Mouse (Mus musculus) olfactory bulb, adult 2 months (tissue): ENCODE data around the gene Rcan3. TPM values are rescaled to one million over a fixed set of nuclear protein-coding genes. Genes with fewer than 3 reads are reported as not detected.

Experiments
- H3K27ac ChIP-seq: fragments of 200-500 bp; 2 replicates; pipeline ENCODE4 v1.5.1; 2012; ENCODE audit warnings: low read depth, low read length; ENCODE audit not compliant: insufficient read depth
- H3K4me1 ChIP-seq: fragments of 200-500 bp; 2 replicates; pipeline ENCODE4 v1.6.1; 2012; ENCODE audit warnings: low read length; ENCODE audit not compliant: control insufficient read depth, insufficient read depth
- H3K4me3 ChIP-seq: fragments of 200-500 bp; 2 replicates; pipeline ENCODE4 v1.5.1; 2012; ENCODE audit warnings: mild to moderate bottlenecking, low read depth, low read length, moderate library complexity; ENCODE audit not compliant: insufficient read depth
- CTCF ChIP-seq: fragments of 200-500 bp; IDR thresholded peaks from 2 replicates; pipeline ENCODE4 v1.5.1; 2012; ENCODE audit warnings: low read depth, mild to moderate bottlenecking, low read length, moderate library complexity; ENCODE audit not compliant: insufficient read depth
- POLR2A ChIP-seq: fragments of 200-500 bp; IDR thresholded peaks from 2 replicates; pipeline ENCODE4 v1.6.1; 2012; ENCODE audit warnings: mild to moderate bottlenecking, low read depth, low read length, moderate library complexity; ENCODE audit not compliant: insufficient read depth
- WGBS: fragments of 180-500 bp; shearing (Covaris S2); methylation state at CpG from one replicate; pipeline ENCODE4 v1.1.7; 2018; 5-methylcytosine and 5-hydroxymethylcytosine counted together
- polyA plus RNA-seq: library from polyadenylated mRNA; stranded (reverse); fragments of >200 nt; gene quantifications from 2 replicates; pipeline ENCODE4 v1.2.4, GENCODE M21; 2012; ENCODE audit warnings: low replicate concordance; ENCODE audit not compliant: missing spikeins, insufficient read depth, insufficient read length

Gene Rcan3
- polyA plus RNA-seq, 1 experiment, result not detected

- Histone ChIP-seq H3K4me1 (peaks cover 6% of the 10 kb centered on the region), H3K27ac (no peak overlapping the region), H3K4me3 (no peak overlapping the region)
- WGBS, result 36% methylated on average over 7 of the region's 7 CpGs
- TF ChIP-seq POLR2A, result no peak
Measured at GRCm38 (mm10) chr4:135401881-135402280, 31.8 kb downstream of the Rcan3 start.

GRCm38 (mm10) chr4:135397991-135398390 lies 35.7 kb downstream of the Rcan3 start, which contains the start of gene Ncmap:
Gene Ncmap, minus strand, starts transcription at chr4:135398227.
- 2% methylated on average over 29 of the region's 29 CpGs for WGBS
- no peak for TF ChIP-seq CTCF
- no peak for TF ChIP-seq POLR2A
- H3K4me1 ChIP-seq, result no peaks in the 10 kb centered on the region; the same call in 1 of the 2 replicates
- no peak within 1 kb of the TSS for H3K27ac ChIP-seq
- H3K4me3 ChIP-seq, result no peak within 1 kb of the TSS

DNA sequence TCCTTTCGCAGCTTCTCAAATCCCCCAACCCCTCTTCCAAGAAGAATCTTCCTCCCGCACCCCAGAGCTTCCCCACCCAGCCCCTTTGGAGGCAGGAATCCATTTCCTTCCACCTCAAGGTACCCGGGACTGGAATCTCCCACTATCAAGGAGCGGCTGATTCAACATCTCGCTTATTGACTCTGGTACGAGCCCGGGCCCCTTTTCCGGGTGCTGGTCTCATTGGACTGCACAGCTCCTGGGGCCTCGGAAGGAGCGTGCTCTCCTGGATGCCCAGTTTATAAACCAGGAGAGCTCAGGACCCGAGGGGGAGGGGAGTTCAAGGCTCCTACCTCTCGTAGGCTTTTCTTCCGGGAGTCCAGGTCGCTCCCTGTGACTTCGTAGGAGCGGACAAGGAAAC lies 36.1 kb downstream of the Rcan3 start:
- TF ChIP-seq POLR2A (no peak), CTCF (no peak)
- H3K27ac ChIP-seq, result no peak overlapping the region
- H3K4me1 ChIP-seq, result no peaks in the 10 kb centered on the region; the same call in 1 of the 2 replicates
- 30% methylated on average over 16 of the region's 16 CpGs for WGBS
- no peak overlapping the region for H3K4me3 ChIP-seq

DNA sequence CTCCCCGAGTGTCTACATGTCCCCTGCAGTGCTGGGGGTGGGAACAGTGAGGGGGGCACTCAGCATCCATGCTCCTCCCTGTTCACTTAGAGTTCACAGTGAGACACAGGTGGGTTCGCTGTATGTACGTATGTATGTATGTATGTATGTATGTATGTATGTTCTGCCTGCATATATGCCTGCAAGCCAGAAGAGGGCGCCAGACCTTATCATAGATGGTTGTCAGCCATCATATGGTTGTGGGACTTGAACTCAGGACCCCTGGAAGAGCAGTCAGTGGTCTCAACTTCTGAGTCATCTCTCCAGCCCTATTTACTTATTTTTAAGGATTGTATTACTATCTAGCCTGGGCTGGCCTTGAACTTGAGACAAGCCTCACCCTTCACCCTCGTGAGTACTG lies 37.4 kb downstream of the Rcan3 start:
- no peak overlapping the region for H3K27ac ChIP-seq
- no peak overlapping the region for H3K4me3 ChIP-seq
- no peaks in the 10 kb centered on the region; the same call in 1 of the 2 replicates for H3K4me1 ChIP-seq
- TF ChIP-seq POLR2A (no peak), CTCF (no peak)
- 92% methylated on average over 5 of the region's 5 CpGs for WGBS

GRCm38 (mm10) chr4:135395375-135395774 lies 38.3 kb downstream of the Rcan3 start:
- TF ChIP-seq CTCF, result no peak
- TF ChIP-seq POLR2A, result no peak
- 90% methylated on average over 4 of the region's 4 CpGs for WGBS
- Histone ChIP-seq H3K4me3 (no peak overlapping the region), H3K4me1 (no peaks in the 10 kb centered on the region; the same call in 1 of the 2 replicates), H3K27ac (no peak overlapping the region)

DNA sequence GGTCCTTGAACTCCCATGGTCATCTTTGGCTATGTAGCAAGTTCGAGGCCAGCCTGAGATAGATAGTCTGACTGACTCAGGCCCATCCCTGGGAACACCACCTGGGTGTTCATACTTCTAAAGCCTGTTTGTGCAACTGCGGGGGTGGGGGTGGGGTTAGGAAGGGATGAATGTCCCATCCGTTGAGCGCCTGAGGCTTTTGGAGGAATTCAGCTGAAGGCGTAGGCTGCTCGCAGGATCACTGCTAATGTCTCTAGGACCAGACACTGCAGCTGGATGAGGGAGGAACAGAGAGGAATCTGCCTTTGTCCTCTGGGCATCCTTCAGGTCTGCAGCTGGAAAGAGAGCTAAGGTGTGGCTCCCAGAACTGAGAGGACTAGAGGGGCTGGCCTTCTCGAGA lies 39.0 kb downstream of the Rcan3 start:
- TF ChIP-seq POLR2A, result no peak
- no peak for TF ChIP-seq CTCF
- WGBS, result 82% methylated on average over 7 of the region's 7 CpGs
- H3K4me3 ChIP-seq, result no peak overlapping the region
- H3K27ac ChIP-seq, result no peak overlapping the region
- H3K4me1 ChIP-seq, result no peaks in the 10 kb centered on the region; the same call in 1 of the 2 replicates

- TF ChIP-seq CTCF (no peak), POLR2A (no peak)
- H3K27ac ChIP-seq, result no peak overlapping the region
- WGBS, result 79% methylated on average over 6 of the region's 6 CpGs
- H3K4me3 ChIP-seq, result no peak overlapping the region
- H3K4me1 ChIP-seq, result no peaks in the 10 kb centered on the region; the same call in 1 of the 2 replicates
Measured at GRCm38 (mm10) chr4:135393381-135393780, 40.3 kb downstream of the Rcan3 start.

- 92% methylated on average over 3 of the region's 3 CpGs for WGBS
- Histone ChIP-seq H3K4me3 (no peak overlapping the region), H3K27ac (no peak overlapping the region), H3K4me1 (no peaks in the 10 kb centered on the region; the same call in 1 of the 2 replicates)
- TF ChIP-seq POLR2A (no peak), CTCF (no peak)
Measured at GRCm38 (mm10) chr4:135392801-135393200, 40.9 kb downstream of the Rcan3 start.

- TF ChIP-seq POLR2A (no peak), CTCF (no peak)
- H3K27ac ChIP-seq, result no peak overlapping the region
- no peak overlapping the region for H3K4me3 ChIP-seq
- 63% methylated on average over 6 of the region's 6 CpGs for WGBS
- H3K4me1 ChIP-seq, result no peaks in the 10 kb centered on the region
Measured at GRCm38 (mm10) chr4:135391014-135391413, 42.6 kb downstream of the Rcan3 start.

GRCm38 (mm10) chr4:135385614-135386013 lies 48.0 kb downstream of the Rcan3 start:
- Histone ChIP-seq H3K4me1 (0 out of 2 replicates have a peak, but pooled peaks cover 2% of the 10 kb centered on the region), H3K27ac (no peak overlapping the region), H3K4me3 (no peak overlapping the region)
- 30% methylated on average over 10 of the region's 10 CpGs for WGBS
- TF ChIP-seq POLR2A, result no peak
- no peak for TF ChIP-seq CTCF
